Mouse (Mus musculus): ENCODE results near the gene Msi2.

Msi2 gene

DNA sequence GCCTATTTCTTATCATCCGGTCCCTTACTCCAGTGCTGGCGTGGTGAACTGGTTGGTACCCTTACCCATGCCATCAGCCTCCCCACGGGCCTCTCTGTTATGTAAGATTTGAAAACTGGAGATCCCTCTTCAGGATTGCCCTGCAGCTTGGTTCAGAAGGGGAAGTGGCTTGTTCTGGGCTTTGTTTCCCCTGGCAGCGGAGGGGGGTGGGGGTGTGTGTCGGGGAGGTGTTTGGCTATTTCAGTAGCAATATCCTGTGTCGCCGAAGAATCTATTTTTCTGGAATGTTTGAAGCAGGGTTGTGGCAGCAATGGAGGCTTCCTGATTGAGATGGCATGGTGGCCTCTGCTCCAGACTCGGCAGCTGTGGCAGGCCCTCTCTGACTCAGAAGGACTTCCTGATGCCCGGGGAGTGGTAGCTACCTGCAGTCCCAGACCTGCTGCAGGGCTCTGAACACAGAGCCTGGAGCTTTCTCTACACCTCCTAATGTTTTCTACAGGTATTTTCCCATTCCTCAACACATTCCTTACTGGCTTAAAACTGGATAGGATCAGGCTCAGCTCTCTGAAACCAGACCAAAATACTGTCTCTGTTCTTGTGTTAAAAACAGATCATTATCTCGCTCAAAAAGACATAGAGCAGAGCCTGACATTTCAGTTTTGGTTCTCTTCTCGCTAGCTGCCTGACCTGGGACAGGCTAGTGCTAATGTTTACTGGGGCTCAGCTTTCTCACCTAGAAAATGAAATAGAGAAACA lies 104.4 kb downstream of the Msi2 start:
- no peak for DNase-seq (ENCODE audit: low spot score)

DNA sequence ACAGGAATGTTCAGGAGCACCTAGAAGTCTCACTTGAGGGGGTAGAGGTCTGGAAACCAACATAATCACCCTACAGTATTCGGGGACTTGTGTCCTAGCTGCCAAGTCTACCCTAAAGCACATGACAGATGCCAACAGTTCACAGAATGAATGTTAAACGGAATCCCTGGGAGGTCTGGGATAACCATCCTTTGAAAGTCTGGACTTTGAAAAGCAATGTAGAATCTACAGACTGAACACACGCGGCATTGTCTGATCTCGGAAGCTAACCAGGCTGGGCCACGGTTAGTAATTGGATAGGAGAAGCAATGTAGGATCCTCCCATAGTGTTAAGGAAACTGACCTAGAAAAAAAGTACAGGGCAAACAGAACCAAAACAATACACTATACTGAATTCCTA lies 105.3 kb downstream of the Msi2 start:
- DNase-seq (ENCODE audit: low spot score), result no peak

GRCm38 (mm10) chr11:88612141-88612540 lies 106.2 kb downstream of the Msi2 start:
- no peak for DNase-seq (ENCODE audit: low spot score)

- DNase-seq (ENCODE audit: low spot score), result no peak
Observed at GRCm38 (mm10) chr11:88610809-88611208, 107.5 kb downstream of the Msi2 start.

DNA sequence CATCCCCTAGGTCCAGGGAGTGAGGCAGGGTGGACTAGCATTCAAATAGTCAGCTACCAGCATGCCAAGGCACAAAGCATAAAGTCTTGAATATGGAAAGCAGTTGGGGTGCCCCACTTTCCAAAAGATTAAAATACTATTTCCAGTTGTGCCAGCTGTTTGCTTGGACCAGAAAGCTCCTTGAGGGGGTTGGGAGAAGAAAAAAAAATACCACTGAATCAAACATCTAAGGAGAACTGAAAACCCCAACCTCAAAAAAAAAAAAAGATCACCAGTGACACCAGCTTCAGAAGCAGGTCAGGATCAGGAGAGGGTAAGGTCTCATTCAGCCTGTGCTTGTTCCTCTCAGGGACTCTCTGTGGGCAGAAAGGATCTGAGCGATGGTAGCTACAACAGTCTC lies 108.2 kb downstream of the Msi2 start:
- no peak for DNase-seq (ENCODE audit: low spot score)

DNA sequence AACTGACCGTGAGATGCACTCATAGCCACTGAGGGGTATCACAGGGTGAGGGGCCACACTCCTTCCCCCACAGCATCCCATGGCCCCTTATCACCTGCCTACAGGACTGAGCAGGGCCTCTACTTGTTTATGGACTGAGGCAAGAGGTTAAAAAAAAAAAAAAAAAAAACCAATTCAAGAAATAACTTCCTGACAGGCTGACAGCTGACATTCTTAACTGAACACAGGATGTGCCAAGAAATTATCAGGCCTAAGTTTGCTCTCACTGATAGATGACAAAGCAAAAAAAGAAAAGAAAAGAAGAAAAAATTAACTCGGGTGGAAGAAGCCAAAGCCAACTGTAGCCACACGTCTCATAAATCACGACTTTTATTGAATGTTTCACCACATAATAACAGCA lies 109.7 kb downstream of the Msi2 start:
- DNase-seq (ENCODE audit: low spot score), result no peak

DNA sequence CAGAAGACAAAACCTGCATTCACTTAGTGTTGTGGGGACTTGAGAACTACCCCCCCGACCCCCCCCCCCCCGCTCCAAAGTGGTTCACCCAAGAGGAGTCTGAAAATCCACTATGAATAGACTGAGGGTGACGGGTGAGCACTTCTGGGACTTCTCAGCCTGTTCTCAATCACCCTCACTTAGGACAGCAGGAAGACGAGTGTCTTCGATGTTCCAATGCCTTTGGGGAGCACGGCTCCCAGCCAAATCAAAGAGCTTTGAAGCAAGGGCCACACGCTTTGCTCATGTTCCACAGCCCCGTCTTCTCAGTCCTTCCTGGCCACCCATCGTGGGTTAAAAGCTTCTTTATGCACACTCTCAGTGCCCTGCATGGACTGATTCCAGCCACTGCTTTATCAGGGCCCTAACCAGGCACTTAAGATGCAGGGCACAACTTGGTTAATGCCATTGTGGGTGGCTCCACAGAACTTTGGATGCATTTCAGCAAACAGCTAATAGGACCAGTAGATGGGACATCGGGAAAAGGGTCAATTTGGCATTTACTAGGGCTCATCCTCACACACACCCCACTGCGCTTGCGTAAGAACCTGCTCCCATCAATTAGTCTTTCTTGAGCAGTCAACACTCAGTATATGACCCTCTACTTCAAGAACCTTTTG lies 110.5 kb downstream of the Msi2 start:
- no peak for DNase-seq (ENCODE audit: low spot score)

DNA sequence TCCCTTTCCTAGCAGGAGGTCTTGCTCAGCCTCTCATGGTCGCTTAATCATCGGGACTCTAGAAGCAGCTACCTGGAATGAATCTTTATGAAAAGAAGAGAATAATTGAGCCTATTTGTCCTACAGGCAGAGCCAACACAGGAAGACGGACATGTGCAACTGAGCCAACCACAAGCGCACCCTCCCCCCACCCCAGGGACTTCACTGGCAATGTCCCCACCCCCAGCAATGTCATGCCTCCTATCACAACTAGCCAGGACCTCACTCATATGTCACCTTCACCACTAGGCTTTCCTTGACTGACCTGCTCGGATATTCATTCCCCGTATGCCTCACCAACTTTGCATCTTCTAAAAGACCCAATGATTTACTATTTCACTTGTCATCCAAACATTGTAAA lies 112.5 kb downstream of the Msi2 start:
- no peak for DNase-seq (ENCODE audit: low spot score)

DNA sequence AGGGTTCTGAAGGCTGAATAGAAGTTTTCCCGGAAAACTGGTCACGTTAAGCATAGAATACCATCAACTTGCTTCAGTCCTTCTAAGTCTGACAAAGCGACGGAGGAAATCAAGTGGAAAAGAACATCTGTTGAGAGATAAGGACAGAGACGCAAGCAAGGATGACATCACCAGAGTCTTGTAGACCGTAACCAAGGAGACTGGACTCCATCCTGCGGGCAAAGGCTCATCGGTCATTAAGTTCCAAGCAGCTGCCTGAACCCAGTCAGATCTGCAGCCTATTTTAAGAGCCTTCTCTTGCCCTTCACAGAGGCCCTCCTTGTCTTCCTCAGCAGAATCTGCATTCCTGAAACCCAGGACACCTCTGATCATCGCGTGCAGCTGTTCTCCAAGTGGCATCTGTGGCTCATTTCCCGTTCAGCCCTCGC lies 113.2 kb downstream of the Msi2 start:
- DNase-seq (ENCODE audit: low spot score), result no peak

- DNase-seq (ENCODE audit: low spot score), result no peak
Observed at GRCm38 (mm10) chr11:88604635-88605034, 113.7 kb downstream of the Msi2 start.

DNA sequence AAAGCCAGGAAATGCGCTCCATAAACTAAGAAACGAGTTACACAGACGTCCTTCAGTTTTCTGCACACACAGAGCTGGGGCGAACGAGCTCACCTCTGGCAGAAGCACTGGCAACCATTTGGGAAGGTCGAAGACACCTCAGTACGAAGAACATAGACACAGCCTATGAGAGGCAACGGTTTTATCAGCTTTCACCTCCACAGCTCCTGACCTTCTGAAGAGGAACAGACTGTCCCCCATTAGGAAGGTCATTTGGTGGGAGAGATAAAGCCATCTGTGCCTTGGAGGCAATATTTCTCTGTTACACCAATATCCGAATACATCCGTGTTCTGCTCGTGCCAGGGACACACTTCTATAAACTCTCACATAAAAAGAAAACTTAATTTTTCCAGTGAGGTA lies 114.9 kb downstream of the Msi2 start:
- no peak for DNase-seq (ENCODE audit: low spot score)

DNA sequence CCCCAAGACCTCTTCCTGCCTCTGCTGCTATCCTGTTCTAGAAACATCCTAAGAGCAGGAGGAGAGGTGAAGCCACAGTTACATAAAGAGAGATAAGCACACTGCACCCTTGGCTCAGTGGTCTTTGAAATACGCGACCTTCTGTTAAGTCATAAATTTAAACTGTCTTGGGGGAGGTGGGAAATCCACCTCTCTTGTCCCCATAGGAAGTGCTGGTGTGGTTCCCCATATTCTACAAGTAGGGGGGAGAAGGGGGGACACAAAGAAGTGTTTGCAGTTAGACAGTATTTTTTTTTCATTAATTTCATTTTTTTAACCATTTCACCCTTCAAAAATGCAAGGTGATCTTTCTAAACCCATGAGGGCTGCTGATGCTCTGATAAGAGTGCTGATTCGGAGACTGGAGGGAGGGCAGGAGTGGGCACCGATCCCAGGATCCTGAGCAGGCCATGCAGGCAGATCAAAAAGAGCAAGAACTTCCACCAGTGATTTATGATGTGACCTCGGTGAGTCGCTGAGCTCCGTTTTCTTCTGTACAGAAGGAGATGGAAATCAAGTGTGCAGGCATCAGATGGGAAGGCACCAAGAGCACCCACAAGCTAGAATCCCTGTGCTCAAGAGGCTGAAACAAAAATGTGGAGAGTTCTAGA lies 115.7 kb downstream of the Msi2 start:
- no peak for DNase-seq (ENCODE audit: low spot score)

- no peak for DNase-seq (ENCODE audit: low spot score)
Observed at GRCm38 (mm10) chr11:88600194-88600593, 118.1 kb downstream of the Msi2 start.

- no peak for DNase-seq (ENCODE audit: low spot score)
Observed at GRCm38 (mm10) chr11:88599332-88600130, 118.8 kb downstream of the Msi2 start.

DNA sequence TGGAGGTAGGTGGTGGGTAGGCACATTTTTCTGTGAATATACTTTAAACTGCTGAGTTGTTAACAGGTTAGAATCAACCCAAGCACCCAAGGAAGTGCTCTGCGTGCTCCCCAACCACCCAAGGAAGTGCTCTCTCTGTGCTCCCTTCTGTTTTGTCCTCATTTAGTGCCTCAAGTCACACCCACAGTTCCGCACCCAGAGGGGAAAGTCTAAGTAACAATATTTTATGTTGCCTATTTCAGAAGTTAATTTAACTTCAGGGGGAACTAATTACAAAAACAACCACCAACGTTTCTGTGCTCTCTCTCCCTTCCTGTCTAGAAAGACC lies 119.5 kb downstream of the Msi2 start:
- DNase-seq (ENCODE audit: low spot score), result no peak

DNA sequence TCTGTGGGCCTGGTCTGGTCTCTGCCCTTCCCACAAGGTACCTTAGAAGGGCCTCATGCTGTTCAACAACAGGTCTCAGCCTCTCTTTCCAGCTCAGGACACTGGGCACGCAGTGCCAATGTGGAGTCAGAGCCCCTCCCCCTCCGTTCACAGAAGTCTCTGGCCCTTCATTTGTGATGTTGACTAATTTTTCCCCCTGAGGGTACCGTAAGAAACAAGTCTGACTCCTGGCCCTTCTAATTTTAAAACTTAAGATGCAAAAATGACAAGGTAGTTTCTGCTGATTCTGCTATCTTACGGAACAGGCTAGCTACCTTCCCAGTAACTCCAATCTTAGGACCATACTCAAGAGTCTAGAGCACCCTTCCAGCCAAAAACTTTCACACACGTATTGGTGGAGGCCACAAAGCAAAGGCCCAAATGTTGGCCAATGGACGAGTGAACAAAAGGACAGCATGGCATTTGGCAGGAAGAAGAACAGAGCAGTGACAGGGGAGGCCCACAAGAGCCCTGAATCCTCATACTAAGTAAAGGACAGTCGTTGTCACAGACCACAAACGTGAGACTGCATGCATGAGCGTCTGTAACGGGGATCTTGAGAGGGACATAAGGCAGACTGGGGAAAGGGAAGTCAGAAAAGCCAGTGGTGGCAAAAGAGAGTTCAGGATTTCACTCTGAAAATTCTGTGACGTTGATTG lies 120.0 kb downstream of the Msi2 start:
- no peak for DNase-seq (ENCODE audit: low spot score)

GRCm38 (mm10) chr11:88595616-88596015 lies 122.7 kb downstream of the Msi2 start:
- DNase-seq (ENCODE audit: low spot score), result no peak

GRCm38 (mm10) chr11:88594804-88595611 lies 123.3 kb downstream of the Msi2 start:
- no peak for DNase-seq (ENCODE audit: low spot score)

DNA sequence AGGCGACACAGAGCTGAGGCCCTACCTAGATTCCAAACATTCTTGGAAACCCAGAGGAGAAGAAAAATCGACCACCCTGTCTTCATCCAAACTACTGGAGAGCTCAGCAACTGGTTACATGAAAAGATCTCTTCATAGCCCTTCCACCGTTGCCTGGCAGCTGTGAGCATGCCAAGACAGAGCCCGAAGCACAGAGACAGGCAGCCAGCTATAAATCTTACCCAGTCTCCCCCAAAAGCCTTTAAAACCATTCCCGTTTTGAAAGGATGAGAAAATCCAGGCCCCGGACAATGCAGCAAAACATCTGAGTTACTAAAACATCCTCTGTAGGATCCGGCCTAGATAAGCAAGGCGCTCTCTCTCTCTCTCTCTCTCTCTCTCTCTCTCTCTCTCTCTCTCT lies 124.3 kb downstream of the Msi2 start:
- no peak for DNase-seq (ENCODE audit: low spot score)

- no peak for DNase-seq (ENCODE audit: low spot score)
Observed at GRCm38 (mm10) chr11:88592099-88592498, 126.2 kb downstream of the Msi2 start.

GRCm38 (mm10) chr11:88590647-88591046 lies 127.7 kb downstream of the Msi2 start:
- no peak for DNase-seq (ENCODE audit: low spot score)

Data from ovary, postnatal 10 days (tissue).